Mouse (Mus musculus): Measurements from ENCODE around the gene Calhm3. TPM values are rescaled to one million over a fixed set of nuclear protein-coding genes. Genes with fewer than 3 reads are reported as not detected.

The Calhm3 gene
- polyA plus RNA-seq, 2 experiments: not detected

DNA sequence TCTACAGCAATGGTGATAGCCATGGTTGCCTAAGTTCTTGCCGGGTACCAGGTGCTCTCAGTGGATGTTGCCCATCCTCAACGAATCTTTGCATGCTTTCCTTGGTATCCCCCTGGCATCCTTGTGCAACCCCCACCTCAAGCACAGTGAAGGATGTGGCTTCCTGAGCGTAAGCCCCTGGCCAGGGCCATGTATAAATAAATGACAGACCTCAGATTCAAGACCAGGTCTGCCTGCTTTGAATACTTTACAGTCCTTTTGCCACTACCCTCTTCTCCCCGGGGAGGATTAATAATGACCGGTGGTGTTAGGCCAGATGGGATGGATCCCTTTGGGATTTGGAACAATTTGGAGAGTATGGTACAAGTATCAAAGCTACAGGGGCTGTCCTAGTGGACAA, 21.4 kb downstream of the Calhm3 start:
- Histone ChIP-seq H3K4me3 (ENCODE audit: insufficient read depth in 1 of 2, low read depth in 2 of 2, low read length in 2 of 2) (no peak overlapping the region), H3K4me2 (ENCODE audit: low read depth) (no peak overlapping the region), H3K27me3 (ENCODE audit: control insufficient read depth, insufficient read depth, low read length) (no peaks in the 10 kb centered on the region; the same call in 1 of the 2 replicates), H3K27ac (no peak overlapping the region), H3K4me1 (replicated peaks; ENCODE audit: control insufficient read depth in 2 of 2, insufficient read depth in 2 of 2, low read length in 1 of 2) (peaks cover 0 to 6% of the 10 kb centered on the region in 2 experiments; a peak in 3 of 4 replicates), H3K9me3 (ENCODE audit: control insufficient read depth, low read length) (no peaks in the 10 kb centered on the region), H3K36me3 (replicated peaks; ENCODE audit: control insufficient read depth, insufficient read depth, low read depth) (peaks cover 3% of the 10 kb centered on the region; the same call in 1 of the 2 replicates), H3K9ac (replicated peaks) (no peak overlapping the region)
- no peak for DNase-seq (ENCODE audit: low read depth in 3 of 3, low spot score in 3 of 3)
- no peak for ATAC-seq (ENCODE audit: insufficient read depth)
- 67% methylated on average over 5 of the region's 5 CpGs for WGBS (ENCODE audit: insufficient replicate concordance)
- TF ChIP-seq EP300 (IDR thresholded peaks at IDR 0.05; ENCODE audit: low read depth) (no peak), CTCF (IDR thresholded peaks at IDR 0.05; ENCODE audit: low read depth) (no peak)

- no peak for ATAC-seq (ENCODE audit: insufficient read depth)
- H3K27ac ChIP-seq: no peak overlapping the region
- no peaks in the 10 kb centered on the region for H3K9me3 ChIP-seq (ENCODE audit: control insufficient read depth, low read length)
- H3K4me2 ChIP-seq (ENCODE audit: low read depth): no peak overlapping the region
- WGBS (ENCODE audit: insufficient replicate concordance): 80% methylated on average over 17 of the region's 17 CpGs
- peaks cover 9% of the 10 kb centered on the region for H3K36me3 ChIP-seq (replicated peaks; ENCODE audit: control insufficient read depth, insufficient read depth, low read depth)
- no peaks in the 10 kb centered on the region; the same call in 1 of the 2 replicates for H3K27me3 ChIP-seq (ENCODE audit: control insufficient read depth, insufficient read depth, low read length)
- peaks cover 0 to 6% of the 10 kb centered on the region in 2 experiments; a peak in 3 of 4 replicates for H3K4me1 ChIP-seq (replicated peaks; ENCODE audit: control insufficient read depth in 2 of 2, insufficient read depth in 2 of 2, low read length in 1 of 2)
- DNase-seq (ENCODE audit: low read depth in 3 of 3, low spot score in 3 of 3): no peak
- H3K4me3 ChIP-seq (ENCODE audit: insufficient read depth in 1 of 2, low read depth in 2 of 2, low read length in 2 of 2): no peak overlapping the region
- TF ChIP-seq CTCF (IDR thresholded peaks at IDR 0.05; ENCODE audit: low read depth): no peak
- TF ChIP-seq EP300 (IDR thresholded peaks at IDR 0.05; ENCODE audit: low read depth): no peak
- H3K9ac ChIP-seq (replicated peaks): no peak overlapping the region
Measured at GRCm38 (mm10) chr19:47135568-47135967, 22.0 kb downstream of the Calhm3 start.

- ATAC-seq (ENCODE audit: insufficient read depth) (no peak), DNase-seq (ENCODE audit: low read depth in 3 of 3, low spot score in 3 of 3) (peak in 1 of 3 experiments; percentile 16)
- Histone ChIP-seq H3K27ac (no peak overlapping the region), H3K9ac (replicated peaks) (no peak overlapping the region), H3K27me3 (ENCODE audit: control insufficient read depth, insufficient read depth, low read length) (no peaks in the 10 kb centered on the region; the same call in 1 of the 2 replicates), H3K4me1 (replicated peaks; ENCODE audit: control insufficient read depth in 2 of 2, insufficient read depth in 2 of 2, low read length in 1 of 2) (peaks cover 0 to 6% of the 10 kb centered on the region in 2 experiments; a peak in 3 of 4 replicates), H3K36me3 (replicated peaks; ENCODE audit: control insufficient read depth, insufficient read depth, low read depth) (peaks cover 30% of the 10 kb centered on the region), H3K4me2 (ENCODE audit: low read depth) (no peak overlapping the region), H3K4me3 (ENCODE audit: insufficient read depth in 1 of 2, low read depth in 2 of 2, low read length in 2 of 2) (no peak overlapping the region), H3K9me3 (ENCODE audit: control insufficient read depth, low read length) (no peaks in the 10 kb centered on the region)
- TF ChIP-seq CTCF (IDR thresholded peaks at IDR 0.05; ENCODE audit: low read depth) (no peak), EP300 (IDR thresholded peaks at IDR 0.05; ENCODE audit: low read depth) (no peak)
- 21% methylated on average over 7 of the region's 7 CpGs for WGBS (ENCODE audit: insufficient replicate concordance)
Measured at GRCm38 (mm10) chr19:47133161-47133560, 24.4 kb downstream of the Calhm3 start.

DNA sequence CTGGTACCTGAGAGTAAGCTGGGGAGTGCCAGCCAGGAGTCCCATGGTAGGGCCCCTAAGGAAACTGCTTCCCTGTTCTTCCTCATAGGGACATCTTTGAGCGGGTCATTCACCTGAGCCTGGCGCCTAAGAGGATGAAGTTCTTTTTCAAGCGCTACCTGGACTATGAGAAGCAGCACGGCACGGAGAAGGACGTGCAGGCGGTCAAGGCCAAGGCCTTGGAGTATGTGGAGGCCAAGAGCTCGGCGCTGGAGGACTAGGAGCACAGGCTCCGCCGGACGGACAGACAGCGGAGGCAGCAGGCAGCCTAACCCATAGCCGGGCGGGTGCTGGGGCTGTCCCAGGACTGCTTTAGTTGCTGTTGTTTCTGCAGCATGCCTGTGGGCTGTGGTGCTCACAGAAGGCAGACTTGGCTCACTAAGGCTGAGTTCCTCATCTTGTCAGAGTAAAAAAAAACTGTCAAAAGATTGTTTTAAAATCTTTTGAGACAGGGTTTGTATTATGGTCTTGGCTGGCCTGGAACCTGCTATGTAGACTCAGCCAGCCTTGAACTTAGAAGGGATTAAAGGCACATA, 26.9 kb downstream of the Calhm3 start:
- ATAC-seq (ENCODE audit: insufficient read depth) (no peak), DNase-seq (ENCODE audit: low read depth in 3 of 3, low spot score in 3 of 3) (no peak)
- TF ChIP-seq CTCF (IDR thresholded peaks at IDR 0.05; ENCODE audit: low read depth): no peak
- TF ChIP-seq EP300 (IDR thresholded peaks at IDR 0.05; ENCODE audit: low read depth): no peak
- Histone ChIP-seq H3K27me3 (ENCODE audit: control insufficient read depth, insufficient read depth, low read length) (no peaks in the 10 kb centered on the region), H3K9ac (replicated peaks) (no peak overlapping the region), H3K27ac (no peak overlapping the region), H3K4me1 (replicated peaks; ENCODE audit: control insufficient read depth in 2 of 2, insufficient read depth in 2 of 2, low read length in 1 of 2) (no peaks in the 10 kb centered on the region; a peak in 1 of 4 replicates), H3K36me3 (replicated peaks; ENCODE audit: control insufficient read depth, insufficient read depth, low read depth) (peaks cover 41% of the 10 kb centered on the region), H3K4me2 (ENCODE audit: low read depth) (no peak overlapping the region), H3K4me3 (ENCODE audit: insufficient read depth in 1 of 2, low read depth in 2 of 2, low read length in 2 of 2) (no peak overlapping the region), H3K9me3 (ENCODE audit: control insufficient read depth, low read length) (no peaks in the 10 kb centered on the region)
- WGBS (ENCODE audit: insufficient replicate concordance): 87% methylated on average over 15 of the region's 15 CpGs

GRCm38 (mm10) chr19:47128835-47129234, 28.7 kb downstream of the Calhm3 start:
- H3K4me1 ChIP-seq (replicated peaks; ENCODE audit: control insufficient read depth in 2 of 2, insufficient read depth in 2 of 2, low read length in 1 of 2): no peaks in the 10 kb centered on the region; a peak in 1 of 4 replicates
- H3K4me3 ChIP-seq (ENCODE audit: insufficient read depth in 1 of 2, low read depth in 2 of 2, low read length in 2 of 2): no peak overlapping the region
- H3K36me3 ChIP-seq (replicated peaks; ENCODE audit: control insufficient read depth, insufficient read depth, low read depth): peaks cover 46% of the 10 kb centered on the region
- 82% methylated on average over 11 of the region's 11 CpGs for WGBS (ENCODE audit: insufficient replicate concordance)
- H3K27me3 ChIP-seq (ENCODE audit: control insufficient read depth, insufficient read depth, low read length): no peaks in the 10 kb centered on the region
- TF ChIP-seq EP300 (IDR thresholded peaks at IDR 0.05; ENCODE audit: low read depth) (no peak), CTCF (IDR thresholded peaks at IDR 0.05; ENCODE audit: low read depth) (no peak)
- no peak overlapping the region for H3K27ac ChIP-seq
- DNase-seq (ENCODE audit: low read depth in 3 of 3, low spot score in 3 of 3): no peak
- H3K4me2 ChIP-seq (ENCODE audit: low read depth): no peak overlapping the region
- no peak for ATAC-seq (ENCODE audit: insufficient read depth)
- no peaks in the 10 kb centered on the region for H3K9me3 ChIP-seq (ENCODE audit: control insufficient read depth, low read length)
- H3K9ac ChIP-seq (replicated peaks): no peak overlapping the region
